Mouse (Mus musculus) midbrain, embryonic 15.5 days (tissue): ENCODE results near the gene Pdcd1lg2. TPM values are rescaled to one million over a fixed set of nuclear protein-coding genes. Genes with fewer than 3 reads are reported as not detected.

Source experiments
- ATAC-seq: fragments of 200-750 bp; cut with Nextera tagmentation; replicated peaks from 2 replicates; pipeline ENCODE4 v1.8.0; 2017; ENCODE audit warnings: moderate TSS enrichment
- H3K27ac ChIP-seq: fragments of 300-500 bp; sonication (generic); 2 replicates; pipeline ENCODE4 v1.5.1; 2015; ENCODE audit warnings: mild to moderate bottlenecking, inconsistent platforms
- H3K27me3 ChIP-seq: fragments of 300-500 bp; sonication (generic); replicated peaks from 2 replicates; pipeline ENCODE4 v1.6.1; 2015; ENCODE audit warnings: inconsistent platforms
- H3K36me3 ChIP-seq: fragments of 300-500 bp; sonication (generic); replicated peaks from 2 replicates; pipeline ENCODE4 v1.6.1; 2015; ENCODE audit warnings: inconsistent platforms
- H3K4me1 ChIP-seq: fragments of 300-500 bp; sonication (generic); 2 replicates; pipeline ENCODE4 v1.6.1; 2015; ENCODE audit warnings: inconsistent platforms
- H3K4me2 ChIP-seq: fragments of 300-500 bp; sonication (generic); 2 replicates; pipeline ENCODE4 v1.6.1; 2015; ENCODE audit warnings: inconsistent platforms, mild to moderate bottlenecking, moderate library complexity
- H3K4me3 ChIP-seq: fragments of 300-500 bp; sonication (generic); 2 replicates; pipeline ENCODE4 v1.5.1; 2015; ENCODE audit warnings: mild to moderate bottlenecking, inconsistent platforms
- H3K9ac ChIP-seq: fragments of 300-500 bp; sonication (generic); 2 replicates; pipeline ENCODE4 v1.6.1; 2015; ENCODE audit warnings: mild to moderate bottlenecking, inconsistent platforms
- H3K9me3 ChIP-seq: fragments of 300-500 bp; sonication (generic); 2 replicates; pipeline ENCODE4 v1.6.1; 2016; ENCODE audit warnings: inconsistent platforms
- WGBS: fragments of 180-500 bp; shearing (Covaris S2); methylation state at CpG from one replicate; pipeline ENCODE4 v1.1.7; 2015; ENCODE audit warnings: mixed read lengths; 5-methylcytosine and 5-hydroxymethylcytosine counted together
- polyA plus RNA-seq: library from polyadenylated mRNA; unstranded; fragments of >200 nt; fragmentation: Nextera tagmentation; extraction: Ambion mirVana; gene quantifications from 2 replicates; pipeline ENCODE4 v1.2.1, GENCODE M21; 2015

The Pdcd1lg2 gene
- polyA plus RNA-seq, 1 experiment from 2014 or later: not detected

GRCm38 (mm10) chr19:29430953-29431352 is 20.2 kb downstream of the Pdcd1lg2 start:
- Histone ChIP-seq H3K4me1 (no peaks in the 10 kb centered on the region), H3K4me2 (no peak overlapping the region), H3K36me3 (no peaks in the 10 kb centered on the region), H3K4me3 (no peak overlapping the region), H3K9me3 (no peaks in the 10 kb centered on the region), H3K27me3 (no peaks in the 10 kb centered on the region), H3K9ac (no peak overlapping the region), H3K27ac (no peak overlapping the region)
- ATAC-seq: no peak
- 85% methylated on average over 3 of the region's 3 CpGs for WGBS

- no peaks in the 10 kb centered on the region for H3K4me1 ChIP-seq
- WGBS: 75% methylated on average over 18 of the region's 18 CpGs
- H3K36me3 ChIP-seq: no peaks in the 10 kb centered on the region
- no peak overlapping the region for H3K4me3 ChIP-seq
- ATAC-seq: no peak
- no peak overlapping the region for H3K27ac ChIP-seq
- H3K9ac ChIP-seq: no peak overlapping the region
- H3K27me3 ChIP-seq: no peaks in the 10 kb centered on the region
- no peak overlapping the region for H3K4me2 ChIP-seq
- H3K9me3 ChIP-seq: no peaks in the 10 kb centered on the region
Measured at GRCm38 (mm10) chr19:29436793-29437479, 26.2 kb downstream of the Pdcd1lg2 start.

- Histone ChIP-seq H3K9me3 (no peaks in the 10 kb centered on the region), H3K36me3 (no peaks in the 10 kb centered on the region), H3K4me3 (no peak overlapping the region), H3K27ac (no peak overlapping the region), H3K27me3 (no peaks in the 10 kb centered on the region), H3K9ac (no peak overlapping the region), H3K4me1 (no peaks in the 10 kb centered on the region), H3K4me2 (no peak overlapping the region)
- no peak for ATAC-seq
- 94% methylated on average over 1 of the region's 1 CpGs for WGBS
Measured at GRCm38 (mm10) chr19:29437849-29438248, 27.1 kb downstream of the Pdcd1lg2 start.

- 90% methylated on average over 3 of the region's 3 CpGs for WGBS
- ATAC-seq: no peak
- Histone ChIP-seq H3K4me2 (no peak overlapping the region), H3K9ac (no peak overlapping the region), H3K27ac (no peak overlapping the region), H3K36me3 (no peaks in the 10 kb centered on the region), H3K9me3 (no peaks in the 10 kb centered on the region), H3K27me3 (no peaks in the 10 kb centered on the region), H3K4me3 (no peak overlapping the region), H3K4me1 (no peaks in the 10 kb centered on the region)
Measured at GRCm38 (mm10) chr19:29439242-29439641, 28.5 kb downstream of the Pdcd1lg2 start.

GRCm38 (mm10) chr19:29442492-29442891 is 31.8 kb downstream of the Pdcd1lg2 start:
- H3K27me3 ChIP-seq: no peaks in the 10 kb centered on the region
- H3K4me2 ChIP-seq: no peak overlapping the region
- no peak for ATAC-seq
- H3K27ac ChIP-seq: no peak overlapping the region
- no peak overlapping the region for H3K4me3 ChIP-seq
- H3K9me3 ChIP-seq: no peaks in the 10 kb centered on the region
- no peak overlapping the region for H3K9ac ChIP-seq
- WGBS: 84% methylated on average over 2 of the region's 2 CpGs
- no peaks in the 10 kb centered on the region for H3K36me3 ChIP-seq
- no peaks in the 10 kb centered on the region for H3K4me1 ChIP-seq

GRCm38 (mm10) chr19:29444364-29444763 is 33.6 kb downstream of the Pdcd1lg2 start:
- ATAC-seq: no peak
- Histone ChIP-seq H3K9me3 (no peaks in the 10 kb centered on the region), H3K4me2 (no peak overlapping the region), H3K27ac (no peak overlapping the region), H3K4me1 (no peaks in the 10 kb centered on the region), H3K9ac (no peak overlapping the region), H3K36me3 (no peaks in the 10 kb centered on the region), H3K4me3 (no peak overlapping the region), H3K27me3 (no peaks in the 10 kb centered on the region)
- 91% methylated on average over 3 of the region's 3 CpGs for WGBS

GRCm38 (mm10) chr19:29448373-29448772 is 37.7 kb downstream of the Pdcd1lg2 start:
- no peak for ATAC-seq

GRCm38 (mm10) chr19:29450376-29450775 is 39.7 kb downstream of the Pdcd1lg2 start:
- Histone ChIP-seq H3K4me3 (no peak overlapping the region), H3K27ac (no peak overlapping the region), H3K9me3 (no peaks in the 10 kb centered on the region; the same call in 1 of the 2 replicates), H3K9ac (no peak overlapping the region), H3K27me3 (no peaks in the 10 kb centered on the region), H3K4me1 (no peaks in the 10 kb centered on the region), H3K4me2 (no peak overlapping the region), H3K36me3 (no peaks in the 10 kb centered on the region)
- ATAC-seq: no peak
- 89% methylated on average over 8 of the region's 8 CpGs for WGBS

More at GRCm38 (mm10) chr19:29448373-29448772, 37.7 kb downstream of the Pdcd1lg2 start:
- no peaks in the 10 kb centered on the region for H3K4me1 ChIP-seq
- H3K4me2 ChIP-seq: no peak overlapping the region
- H3K27me3 ChIP-seq: no peaks in the 10 kb centered on the region
- no peaks in the 10 kb centered on the region; the same call in 1 of the 2 replicates for H3K9me3 ChIP-seq
- no peaks in the 10 kb centered on the region for H3K36me3 ChIP-seq
- H3K9ac ChIP-seq: no peak overlapping the region
- H3K27ac ChIP-seq: no peak overlapping the region
- WGBS: 86% methylated on average over 1 of the region's 1 CpGs
- H3K4me3 ChIP-seq: no peak overlapping the region

- Histone ChIP-seq H3K36me3 (no peaks in the 10 kb centered on the region), H3K27me3 (no peaks in the 10 kb centered on the region), H3K4me2 (no peak overlapping the region), H3K4me3 (no peak overlapping the region), H3K9ac (no peak overlapping the region), H3K4me1 (no peaks in the 10 kb centered on the region), H3K9me3 (no peaks in the 10 kb centered on the region; the same call in 1 of the 2 replicates), H3K27ac (no peak overlapping the region)
- ATAC-seq: no peak
- 82% methylated on average over 10 of the region's 10 CpGs for WGBS
Measured at GRCm38 (mm10) chr19:29454141-29454601, 43.5 kb downstream of the Pdcd1lg2 start.

- H3K27ac ChIP-seq: no peak overlapping the region
- no peak for ATAC-seq
- WGBS: 72% methylated on average over 1 of the region's 1 CpGs
Measured at GRCm38 (mm10) chr19:29455156-29455555, 44.4 kb downstream of the Pdcd1lg2 start.

GRCm38 (mm10) chr19:29457982-29458381 is 47.3 kb downstream of the Pdcd1lg2 start:
- 94% methylated on average over 1 of the region's 1 CpGs for WGBS
- Histone ChIP-seq H3K4me3 (no peak overlapping the region), H3K4me2 (no peak overlapping the region), H3K9ac (no peak overlapping the region), H3K4me1 (no peaks in the 10 kb centered on the region), H3K27me3 (no peaks in the 10 kb centered on the region), H3K36me3 (no peaks in the 10 kb centered on the region), H3K27ac (no peak overlapping the region), H3K9me3 (no peaks in the 10 kb centered on the region)
- ATAC-seq: no peak

More at GRCm38 (mm10) chr19:29455156-29455555, 44.4 kb downstream of the Pdcd1lg2 start:
- Histone ChIP-seq H3K9me3 (no peaks in the 10 kb centered on the region; the same call in 1 of the 2 replicates), H3K9ac (no peak overlapping the region), H3K4me1 (no peaks in the 10 kb centered on the region), H3K4me2 (no peak overlapping the region), H3K4me3 (no peak overlapping the region), H3K27me3 (no peaks in the 10 kb centered on the region), H3K36me3 (no peaks in the 10 kb centered on the region)

GRCm38 (mm10) chr19:29462462-29462861 is 51.7 kb downstream of the Pdcd1lg2 start:
- 93% methylated on average over 4 of the region's 4 CpGs for WGBS

More at GRCm38 (mm10) chr19:29462462-29462861, 51.7 kb downstream of the Pdcd1lg2 start:
- no peak overlapping the region for H3K4me2 ChIP-seq
- no peaks in the 10 kb centered on the region for H3K36me3 ChIP-seq
- H3K9me3 ChIP-seq: no peaks in the 10 kb centered on the region
- H3K9ac ChIP-seq: no peak overlapping the region
- no peak overlapping the region for H3K4me3 ChIP-seq
- no peak overlapping the region for H3K27ac ChIP-seq
- H3K4me1 ChIP-seq: no peaks in the 10 kb centered on the region
- ATAC-seq: no peak
- no peaks in the 10 kb centered on the region for H3K27me3 ChIP-seq
